Mouse (Mus musculus): ENCODE data around the gene OR5BS1P. TPM values are rescaled to one million over a fixed set of nuclear protein-coding genes. Genes with fewer than 3 reads are reported as not detected.

OR5BS1P gene
- polyA plus RNA-seq, 1 experiment = not detected

- DNase-seq = no peak
- TF ChIP-seq POLR2A (IDR thresholded peaks at IDR 0.05; ENCODE audit: borderline replicate concordance, insufficient read depth, low read length) (no peak), CTCF (IDR thresholded peaks at IDR 0.05; ENCODE audit: borderline replicate concordance, insufficient read depth, low read depth, low read length) (no peak)
- 73% methylated on average over 18 of the region's 18 CpGs for WGBS
- Histone ChIP-seq H3K4me3 (replicated peaks; ENCODE audit: insufficient read depth, low read depth, low read length) (no peak overlapping the region), H3K27me3 (ENCODE audit: control insufficient read depth, insufficient read depth, low read length) (no peaks in the 10 kb centered on the region), H3K4me1 (ENCODE audit: control insufficient read depth, insufficient read depth, low read length) (no peaks in the 10 kb centered on the region), H3K27ac (ENCODE audit: insufficient read depth, low read length) (no peak overlapping the region)
Measured at GRCm38 (mm10) chr15:98483907-98484886, 14.5 kb downstream of the OR5BS1P start.

GRCm38 (mm10) chr15:98486433-98487021, 16.8 kb downstream of the OR5BS1P start:
- TF ChIP-seq POLR2A (IDR thresholded peaks at IDR 0.05; ENCODE audit: borderline replicate concordance, insufficient read depth, low read length) (no peak), CTCF (IDR thresholded peaks at IDR 0.05; ENCODE audit: borderline replicate concordance, insufficient read depth, low read depth, low read length) (no peak)
- H3K27ac ChIP-seq (ENCODE audit: insufficient read depth, low read length) = no peak overlapping the region
- no peak for DNase-seq
- H3K4me3 ChIP-seq (replicated peaks; ENCODE audit: insufficient read depth, low read depth, low read length) = no peak overlapping the region
- H3K4me1 ChIP-seq (ENCODE audit: control insufficient read depth, insufficient read depth, low read length) = no peaks in the 10 kb centered on the region
- 95% methylated on average over 8 of the region's 8 CpGs for WGBS
- no peaks in the 10 kb centered on the region for H3K27me3 ChIP-seq (ENCODE audit: control insufficient read depth, insufficient read depth, low read length)

GRCm38 (mm10) chr15:98491332-98491731, 21.6 kb downstream of the OR5BS1P start:
- no peaks in the 10 kb centered on the region; the same call in 1 of the 2 replicates for H3K27me3 ChIP-seq (ENCODE audit: control insufficient read depth, insufficient read depth, low read length)
- 62% methylated on average over 2 of the region's 2 CpGs for WGBS
- TF ChIP-seq CTCF (IDR thresholded peaks at IDR 0.05; ENCODE audit: borderline replicate concordance, insufficient read depth, low read depth, low read length) (no peak), POLR2A (IDR thresholded peaks at IDR 0.05; ENCODE audit: borderline replicate concordance, insufficient read depth, low read length) (no peak)
- H3K4me1 ChIP-seq (ENCODE audit: control insufficient read depth, insufficient read depth, low read length) = no peaks in the 10 kb centered on the region; the same call in 1 of the 2 replicates
- no peak overlapping the region for H3K4me3 ChIP-seq (replicated peaks; ENCODE audit: insufficient read depth, low read depth, low read length)
- DNase-seq = no peak
- H3K27ac ChIP-seq (ENCODE audit: insufficient read depth, low read length) = no peak overlapping the region

GRCm38 (mm10) chr15:98492102-98492501, 22.4 kb downstream of the OR5BS1P start, which contains the start of gene Olfr279:
Gene Olfr279 (plus strand): TSS chr15:98492402.
- H3K27me3 ChIP-seq (ENCODE audit: control insufficient read depth, insufficient read depth, low read length) = no peaks in the 10 kb centered on the region; the same call in 1 of the 2 replicates
- DNase-seq = no peak
- TF ChIP-seq CTCF (IDR thresholded peaks at IDR 0.05; ENCODE audit: borderline replicate concordance, insufficient read depth, low read depth, low read length) = no peak
- no peak for TF ChIP-seq POLR2A (IDR thresholded peaks at IDR 0.05; ENCODE audit: borderline replicate concordance, insufficient read depth, low read length)
- no peak within 1 kb of the TSS for H3K4me3 ChIP-seq (replicated peaks; ENCODE audit: insufficient read depth, low read depth, low read length)
- no peak within 1 kb of the TSS for H3K27ac ChIP-seq (ENCODE audit: insufficient read depth, low read length)
- WGBS = 37% methylated on average over 4 of the region's 4 CpGs
- H3K4me1 ChIP-seq (ENCODE audit: control insufficient read depth, insufficient read depth, low read length) = no peaks in the 10 kb centered on the region; the same call in 1 of the 2 replicates

GRCm38 (mm10) chr15:98497631-98498030, 27.9 kb downstream of the OR5BS1P start:
- Histone ChIP-seq H3K27ac (ENCODE audit: insufficient read depth, low read length) (no peak overlapping the region), H3K4me3 (replicated peaks; ENCODE audit: insufficient read depth, low read depth, low read length) (no peak overlapping the region), H3K27me3 (ENCODE audit: control insufficient read depth, insufficient read depth, low read length) (no peaks in the 10 kb centered on the region), H3K4me1 (ENCODE audit: control insufficient read depth, insufficient read depth, low read length) (no peaks in the 10 kb centered on the region)
- TF ChIP-seq CTCF (IDR thresholded peaks at IDR 0.05; ENCODE audit: borderline replicate concordance, insufficient read depth, low read depth, low read length) (no peak), POLR2A (IDR thresholded peaks at IDR 0.05; ENCODE audit: borderline replicate concordance, insufficient read depth, low read length) (no peak)
- DNase-seq = no peak
- WGBS = 51% methylated on average over 17 of the region's 17 CpGs

- no peak overlapping the region for H3K4me3 ChIP-seq (replicated peaks; ENCODE audit: insufficient read depth, low read depth, low read length)
- no peak overlapping the region for H3K27ac ChIP-seq (ENCODE audit: insufficient read depth, low read length)
- no peaks in the 10 kb centered on the region for H3K27me3 ChIP-seq (ENCODE audit: control insufficient read depth, insufficient read depth, low read length)
- TF ChIP-seq POLR2A (IDR thresholded peaks at IDR 0.05; ENCODE audit: borderline replicate concordance, insufficient read depth, low read length) (no peak), CTCF (IDR thresholded peaks at IDR 0.05; ENCODE audit: borderline replicate concordance, insufficient read depth, low read depth, low read length) (no peak)
- no peaks in the 10 kb centered on the region for H3K4me1 ChIP-seq (ENCODE audit: control insufficient read depth, insufficient read depth, low read length)
- WGBS = 82% methylated on average over 3 of the region's 3 CpGs
- DNase-seq = no peak
Measured at GRCm38 (mm10) chr15:98503317-98503716, 33.6 kb downstream of the OR5BS1P start.

GRCm38 (mm10) chr15:98504514-98504913, 34.8 kb downstream of the OR5BS1P start:
- no peak overlapping the region for H3K27ac ChIP-seq (ENCODE audit: insufficient read depth, low read length)
- TF ChIP-seq POLR2A (IDR thresholded peaks at IDR 0.05; ENCODE audit: borderline replicate concordance, insufficient read depth, low read length) (no peak), CTCF (IDR thresholded peaks at IDR 0.05; ENCODE audit: borderline replicate concordance, insufficient read depth, low read depth, low read length) (peak; percentile 61; the same call in 1 of the 2 replicates)
- H3K27me3 ChIP-seq (ENCODE audit: control insufficient read depth, insufficient read depth, low read length) = no peaks in the 10 kb centered on the region
- WGBS = 16% methylated on average over 18 of the region's 18 CpGs
- no peak overlapping the region for H3K4me3 ChIP-seq (replicated peaks; ENCODE audit: insufficient read depth, low read depth, low read length)
- no peaks in the 10 kb centered on the region for H3K4me1 ChIP-seq (ENCODE audit: control insufficient read depth, insufficient read depth, low read length)
- DNase-seq = peak in 1 of 2 experiments; percentile 52

Measured in cerebellum, adult 2 months (tissue).